Mouse (Mus musculus) MEL (cell line): Measurements from ENCODE around the gene Mylk. TPM values are rescaled to one million over a fixed set of nuclear protein-coding genes. Genes with fewer than 3 reads are reported as not detected.

ENCODE experiments used
- DNase-seq: peaks from one replicate; pipeline ENCODE4 v3.0.0; 2011; ENCODE audit warnings: low read depth, low spot score
- H3K27ac ChIP-seq: 2 replicates; pipeline ENCODE4 v1.5.1; 2012; ENCODE audit warnings: low read depth, mild to moderate bottlenecking, control low read depth, low read length, moderate library complexity; ENCODE audit not compliant: control insufficient read depth
- H3K27me3 ChIP-seq, 2 experiments: fragments of 150-350 bp in 1 of 2; sonication (generic) in 1 of 2; 2 replicates each; pipeline ENCODE4 v1.6.1; 2012; ENCODE audit warnings: low read length in 2 of 2, mild to moderate bottlenecking in 2 of 2, improper control_type of control experiment in 1 of 2, moderate library complexity in 1 of 2; ENCODE audit not compliant: insufficient read depth in 2 of 2, control insufficient read depth in 1 of 2
- H3K36me3 ChIP-seq, 2 experiments: 2 replicates each; pipeline ENCODE4 v1.6.1; 2012 to 2014; ENCODE audit warnings: low read length in 2 of 2, improper control_type of control experiment in 1 of 2, inconsistent platforms in 1 of 2, mild to moderate bottlenecking in 1 of 2; ENCODE audit not compliant: insufficient read depth in 2 of 2, control insufficient read depth in 1 of 2
- H3K4me1 ChIP-seq, 2 experiments: fragments of 150-350 bp in 1 of 2; sonication (generic) in 1 of 2; 2 replicates each; pipeline ENCODE4 v1.6.1; 2012; ENCODE audit warnings: low read length in 2 of 2, improper control_type of control experiment in 1 of 2, mild to moderate bottlenecking in 1 of 2; ENCODE audit not compliant: insufficient read depth in 2 of 2, control insufficient read depth in 1 of 2
- H3K4me3 ChIP-seq, 2 experiments: fragments of 150-350 bp in 1 of 2; sonication (generic) in 1 of 2; 2 replicates each; pipeline ENCODE4 v1.5.1; 2012; ENCODE audit warnings: low read depth in 2 of 2, low read length in 2 of 2, mild to moderate bottlenecking in 2 of 2, moderate library complexity in 2 of 2, control low read depth in 1 of 2, improper control_type of control experiment in 1 of 2; ENCODE audit not compliant: control insufficient read depth in 1 of 2, insufficient read depth in 1 of 2
- H3K79me2 ChIP-seq: 2 replicates; pipeline ENCODE4 v1.6.1; 2012; ENCODE audit warnings: mild to moderate bottlenecking, low read length, moderate library complexity; ENCODE audit not compliant: control insufficient read depth, poor library complexity, insufficient read depth
- H3K9ac ChIP-seq: 2 replicates; pipeline ENCODE4 v1.6.1; 2012; ENCODE audit warnings: low read depth, mild to moderate bottlenecking, control low read depth, low read length, moderate library complexity; ENCODE audit not compliant: control insufficient read depth, poor library complexity, severe bottlenecking
- H3K9me3 ChIP-seq: fragments of 150-350 bp; sonication (generic); replicated peaks from 2 replicates; pipeline ENCODE4 v1.6.1; 2012; ENCODE audit warnings: mild to moderate bottlenecking, low read length, improper control_type of control experiment, moderate library complexity; ENCODE audit not compliant: insufficient read depth
- CHD2 ChIP-seq: IDR thresholded peaks from 2 replicates; pipeline ENCODE4 v1.6.1; 2011; ENCODE audit warnings: low read length, improper control_type of control experiment
- CTCF ChIP-seq, 3 experiments: IDR thresholded peaks in 2 of 3; conservative IDR thresholded peaks in 1 of 3; 2 replicates each; pipeline ENCODE4 v1.5.1; 2011 to 2012; ENCODE audit warnings: low read length in 3 of 3, low read depth in 2 of 3, mild to moderate bottlenecking in 2 of 3, improper control_type of control experiment in 1 of 3, inconsistent platforms in 1 of 3, mixed read lengths in 1 of 3, moderate library complexity in 1 of 3; ENCODE audit not compliant: control insufficient read depth in 1 of 3, insufficient read depth in 1 of 3, poor library complexity in 1 of 3, severe bottlenecking in 1 of 3
- E2F4 ChIP-seq: IDR thresholded peaks from 2 replicates; pipeline ENCODE4 v1.6.1; 2011; ENCODE audit warnings: low read depth, low read length, improper control_type of control experiment, borderline replicate concordance
- ELF1 ChIP-seq: IDR thresholded peaks from 2 replicates; pipeline ENCODE4 v1.6.1; 2014; ENCODE audit warnings: low read depth, mild to moderate bottlenecking, inconsistent platforms, low read length, improper control_type of control experiment, moderate library complexity
- ETS1 ChIP-seq: IDR thresholded peaks from 2 replicates; pipeline ENCODE4 v1.6.1; 2012; ENCODE audit warnings: low read depth, mild to moderate bottlenecking, inconsistent platforms, low read length, improper control_type of control experiment, moderate library complexity
- GABPA ChIP-seq: IDR thresholded peaks from 2 replicates; pipeline ENCODE4 v1.6.1; 2012; ENCODE audit warnings: low read depth, mild to moderate bottlenecking, inconsistent platforms, low read length, improper control_type of control experiment, moderate library complexity
- GATA1 ChIP-seq: IDR thresholded peaks from 2 replicates; pipeline ENCODE4 v1.6.1; 2011; ENCODE audit warnings: low read depth, low read length, improper control_type of control experiment
- MAFK ChIP-seq: IDR thresholded peaks from 2 replicates; pipeline ENCODE4 v1.6.1; 2011; ENCODE audit warnings: low read depth, mild to moderate bottlenecking, low read length, improper control_type of control experiment, borderline replicate concordance
- MAX ChIP-seq: IDR thresholded peaks from 2 replicates; pipeline ENCODE4 v1.6.1; 2011; ENCODE audit warnings: low read length, improper control_type of control experiment
- MAZ ChIP-seq: IDR thresholded peaks from 2 replicates; pipeline ENCODE4 v1.6.1; 2012; ENCODE audit warnings: low read depth, mild to moderate bottlenecking, inconsistent platforms, low read length, improper control_type of control experiment
- MEF2A ChIP-seq: IDR thresholded peaks from 2 replicates; pipeline ENCODE4 v1.6.1; 2014; ENCODE audit warnings: low read depth, mild to moderate bottlenecking, inconsistent platforms, low read length, improper control_type of control experiment; ENCODE audit not compliant: poor library complexity, insufficient replicate concordance, severe bottlenecking; ENCODE audit errors: extremely low read depth
- MYB ChIP-seq: IDR thresholded peaks from 2 replicates; pipeline ENCODE4 v1.6.1; 2011; ENCODE audit warnings: mild to moderate bottlenecking, low read depth, low read length, improper control_type of control experiment
- MYC ChIP-seq: IDR thresholded peaks from 2 replicates; pipeline ENCODE4 v1.6.1; 2011; ENCODE audit warnings: low read depth, mild to moderate bottlenecking, low read length, improper control_type of control experiment, moderate library complexity
- NELFE ChIP-seq: IDR thresholded peaks from 2 replicates; pipeline ENCODE4 v1.6.1; 2011; ENCODE audit warnings: low read depth, low read length, improper control_type of control experiment
- NRF1 ChIP-seq: IDR thresholded peaks from 2 replicates; pipeline ENCODE4 v1.6.1; 2014; ENCODE audit warnings: low read depth, mild to moderate bottlenecking, inconsistent platforms, low read length, improper control_type of control experiment, moderate library complexity; ENCODE audit not compliant: poor library complexity, insufficient read depth, severe bottlenecking
- POLR2AphosphoS2 ChIP-seq: IDR thresholded peaks from 2 replicates; pipeline ENCODE4 v1.6.1; 2011; ENCODE audit warnings: low read length, improper control_type of control experiment
- TBP ChIP-seq: IDR thresholded peaks from 2 replicates; pipeline ENCODE4 v1.8.0; 2011; ENCODE audit warnings: low read depth, low read length, improper control_type of control experiment
- USF1 ChIP-seq: IDR thresholded peaks from 2 replicates; pipeline ENCODE4 v1.6.1; 2014; ENCODE audit warnings: low read depth, mild to moderate bottlenecking, inconsistent platforms, low read length, improper control_type of control experiment, moderate library complexity
- ZC3H11A ChIP-seq: IDR thresholded peaks from 2 replicates; pipeline ENCODE4 v1.6.1; 2012; ENCODE audit warnings: low read depth, mild to moderate bottlenecking, inconsistent platforms, low read length, improper control_type of control experiment
- ZKSCAN1 ChIP-seq: IDR thresholded peaks from 2 replicates; pipeline ENCODE4 v1.6.1; 2012; ENCODE audit warnings: low read depth, mild to moderate bottlenecking, inconsistent platforms, low read length, improper control_type of control experiment, moderate library complexity
- ZMIZ1 ChIP-seq: IDR thresholded peaks from 2 replicates; pipeline ENCODE4 v1.6.1; 2012; ENCODE audit warnings: low read depth, mild to moderate bottlenecking, inconsistent platforms, low read length, improper control_type of control experiment, moderate library complexity
- ZNF384 ChIP-seq: IDR thresholded peaks from 2 replicates; pipeline ENCODE4 v1.6.1; 2012; ENCODE audit warnings: low read depth, mild to moderate bottlenecking, inconsistent platforms, low read length, improper control_type of control experiment
- polyA plus RNA-seq, 2 experiments: library from polyadenylated mRNA; stranded (reverse) in 1 of 2; unstranded in 1 of 2; fragments of >175 nt in 1 of 2; fragments of >200 nt in 1 of 2; gene quantifications; 2 replicates each; pipeline versions ENCODE4 v1.2.1 to v1.2.4; 2012; ENCODE audit warnings: low replicate concordance in 2 of 2, low read depth in 1 of 2; ENCODE audit not compliant: insufficient read length in 2 of 2, insufficient read depth in 1 of 2, missing spikeins in 1 of 2
- total RNA-seq: library from RNA; depleted of rRNA; stranded (reverse); fragments of 300-350 nt; gene quantifications from 2 replicates; pipeline ENCODE4 v1.2.3, GENCODE M21; 2012

Mylk gene
- total and polyA plus RNA-seq, 3 experiments = not detected

DNA sequence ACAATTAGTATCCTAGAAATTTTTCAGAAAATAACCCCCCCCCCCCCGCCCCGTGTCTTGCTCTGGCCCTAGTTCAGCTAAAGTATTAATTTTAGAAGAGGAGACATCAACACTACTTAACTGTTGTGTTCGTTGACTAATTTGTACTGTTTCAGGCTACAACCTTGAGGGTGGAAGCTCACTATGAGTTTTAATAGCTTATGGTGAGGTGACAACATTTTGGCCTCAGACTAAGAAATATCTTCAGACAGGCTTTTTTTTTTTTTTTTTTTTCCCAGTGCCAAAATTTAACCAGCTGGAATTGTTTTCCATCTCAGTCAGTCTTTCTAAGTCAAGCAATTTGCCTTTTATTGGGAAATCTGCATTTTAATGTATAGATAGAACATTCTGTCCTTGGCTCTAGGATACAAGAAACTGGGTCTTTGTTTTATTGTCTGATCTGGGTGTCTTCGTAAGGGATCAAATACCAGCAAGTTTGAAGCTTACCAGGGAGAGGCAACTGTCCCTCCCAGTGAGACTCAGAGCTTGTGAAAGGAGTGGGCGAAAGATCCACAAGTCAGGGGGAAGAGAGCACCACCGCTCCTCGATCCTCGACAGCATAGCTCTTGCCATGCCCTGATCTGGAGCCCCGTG, 19.1 kb downstream of the Mylk start:
- Histone ChIP-seq H3K79me2 (no peaks in the 10 kb centered on the region), H3K27ac (no peak overlapping the region), H3K9me3 (no peaks in the 10 kb centered on the region), H3K4me3 (no peak overlapping the region), H3K4me1 (no peaks in the 10 kb centered on the region), H3K36me3 (no peaks in the 10 kb centered on the region), H3K9ac (no peak overlapping the region), H3K27me3 (no peaks in the 10 kb centered on the region)
- no peak for DNase-seq
- TF ChIP-seq E2F4 (no peak), ETS1 (no peak)

- no peak for DNase-seq
- Histone ChIP-seq H3K4me1 (no peaks in the 10 kb centered on the region), H3K27ac (no peak overlapping the region), H3K4me3 (no peak overlapping the region), H3K79me2 (no peaks in the 10 kb centered on the region), H3K36me3 (no peaks in the 10 kb centered on the region), H3K27me3 (no peaks in the 10 kb centered on the region), H3K9me3 (no peaks in the 10 kb centered on the region), H3K9ac (no peak overlapping the region)
- TF ChIP-seq MAFK (no peak), GABPA (no peak), GATA1 (no peak), ELF1 (no peak), MEF2A (no peak), NELFE (no peak), ZC3H11A (no peak), ZKSCAN1 (no peak), MYC (no peak), MAX (no peak), ZMIZ1 (no peak), ZNF384 (no peak), USF1 (no peak), TBP (no peak), CTCF (IDR thresholded peaks at IDR 0.05 in 2 of 3, conservative IDR thresholded peaks at IDR 0.05 in 1 of 3; ENCODE audit: control insufficient read depth in 1 of 3, insufficient read depth in 1 of 3, low read depth in 2 of 3, low read length in 3 of 3, poor library complexity in 1 of 3, severe bottlenecking in 1 of 3) (no peak), POLR2AphosphoS2 (no peak), MYB (no peak), CHD2 (no peak), MAZ (no peak), NRF1 (no peak)
Measured at GRCm38 (mm10) chr16:34765666-34766065, 20.7 kb downstream of the Mylk start.
